Mouse (Mus musculus) CH12.LX (cell line): ENCODE results near the gene Gm15737.

ENCODE experiments used
- HCFC1 ChIP-seq: IDR thresholded peaks from 2 replicates; pipeline ENCODE4 v1.6.1; 2012; ENCODE audit warnings: low read depth, mild to moderate bottlenecking, inconsistent platforms, low read length, improper control_type of control experiment
- NRF1 ChIP-seq: IDR thresholded peaks from 2 replicates; pipeline ENCODE4 v1.6.1; 2014; ENCODE audit warnings: low read depth, mild to moderate bottlenecking, inconsistent platforms, low read length, improper control_type of control experiment, moderate library complexity
- POLR2A ChIP-seq: IDR thresholded peaks from 2 replicates; pipeline ENCODE4 v1.6.1; 2011; ENCODE audit warnings: low read depth, mild to moderate bottlenecking, improper control_type of control experiment, low read length
- TCF12 ChIP-seq: IDR thresholded peaks from 2 replicates; pipeline ENCODE4 v1.6.1; 2014; ENCODE audit warnings: low read depth, mild to moderate bottlenecking, inconsistent platforms, low read length, improper control_type of control experiment

DNA sequence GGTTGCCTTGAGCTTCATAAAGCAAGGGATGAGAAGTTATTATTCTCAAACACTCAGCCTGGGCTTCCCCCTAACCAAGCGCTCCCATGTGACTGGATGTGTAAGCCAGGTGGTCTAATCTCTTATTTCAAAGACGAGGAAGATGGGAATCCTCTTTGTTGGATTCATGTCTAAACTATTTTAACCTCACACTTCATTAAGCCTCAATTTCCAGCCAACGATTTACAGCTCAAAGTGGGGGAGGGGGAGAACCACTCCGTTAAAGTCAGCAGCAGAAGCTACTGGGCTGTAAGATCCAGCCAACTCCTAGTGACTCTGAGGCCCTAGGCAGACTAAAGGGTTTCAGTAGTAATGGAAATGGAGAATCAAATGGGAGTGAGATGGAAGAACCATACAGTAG, 2.7 kb downstream of the Gm15737 start:
- TF ChIP-seq HCFC1 (no peak), NRF1 (no peak), POLR2A (no peak), TCF12 (no peak)
